In the genomic region with DNA sequence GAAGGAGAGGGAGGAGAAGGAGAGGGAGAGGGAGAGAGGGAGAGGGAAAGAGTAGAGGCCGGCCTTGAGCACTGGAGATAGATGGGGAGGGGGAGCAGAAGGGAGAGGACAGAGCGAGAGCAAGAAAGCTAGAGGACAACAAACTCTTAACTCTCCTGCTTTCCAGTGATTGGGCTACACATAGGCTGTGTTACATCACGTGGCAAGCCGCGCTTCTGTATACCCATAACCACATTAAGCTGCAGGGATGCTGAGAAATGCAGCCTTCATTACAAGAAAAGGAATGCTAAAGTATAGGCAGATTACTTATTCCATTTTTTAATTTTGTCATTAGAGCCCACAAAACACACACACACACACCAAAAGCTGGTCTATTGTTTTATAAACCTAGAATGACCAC, we compare ENCODE assay signal across 26 mouse cellular contexts. TPM values are rescaled to one million over a fixed set of nuclear protein-coding genes. Genes with fewer than 3 reads are reported as not detected.
DNase-seq lines count a peak whose midpoint lies in the region; ATAC-seq and TF ChIP-seq lines count a peak whose summit lies in the region.
"Had no signal": no experiment of that assay in that cellular context is flagged by ENCODE, and none has a peak within 500 bp of the region (broad histone marks: within the 10 kb centered on the region; RNA-seq: fewer than 3 reads in every experiment).

No protein-coding gene starts in this region.

- H3K36me3 ChIP-seq in heart, embryonic 11.5 days (ENCODE audit: control insufficient read depth, insufficient read depth, low read length), result no peaks in the 10 kb centered on the region
- no peaks in the 10 kb centered on the region for H3K36me3 ChIP-seq in testis, adult 2 months (ENCODE audit: control insufficient read depth, insufficient read depth, low read length)
- H3K36me3 ChIP-seq: embryonic facial prominence, embryonic 13.5 days; embryonic facial prominence, embryonic 15.5 days; forebrain, embryonic 15.5 days had no signal

- no peak overlapping the region for H3K27ac ChIP-seq in heart, embryonic 11.5 days (ENCODE audit: low read depth, low read length)
- H3K27ac ChIP-seq in testis, adult 2 months (ENCODE audit: control insufficient read depth, insufficient read depth, low read depth, low read length), result no peak overlapping the region
- H3K27ac ChIP-seq: embryonic facial prominence, embryonic 13.5 days; embryonic facial prominence, embryonic 15.5 days; forebrain, embryonic 13.5 days; forebrain, embryonic 15.5 days had no signal

- H3K9me3 ChIP-seq in heart, embryonic 11.5 days (replicated peaks; ENCODE audit: control insufficient read depth, low read length), result no peaks in the 10 kb centered on the region
- H3K9me3 ChIP-seq: embryonic facial prominence, embryonic 13.5 days; embryonic facial prominence, embryonic 15.5 days; forebrain, embryonic 13.5 days; forebrain, embryonic 15.5 days had no signal

- TF ChIP-seq CTCF in testis, adult 2 months (IDR thresholded peaks at IDR 0.05; ENCODE audit: control insufficient read depth, insufficient read depth, insufficient replicate concordance, low read depth, low read length), result no peak

- H3K27me3 ChIP-seq in heart, embryonic 11.5 days (ENCODE audit: control insufficient read depth, insufficient read depth, low read length), result no peaks in the 10 kb centered on the region
- H3K27me3 ChIP-seq in testis, adult 2 months (ENCODE audit: control insufficient read depth, insufficient read depth, low read length), result no peaks in the 10 kb centered on the region
- H3K27me3 ChIP-seq: embryonic facial prominence, embryonic 15.5 days; forebrain, embryonic 13.5 days; forebrain, embryonic 15.5 days; Patski had no signal

- no peaks in the 10 kb centered on the region for H3K4me1 ChIP-seq in heart, embryonic 11.5 days (ENCODE audit: control insufficient read depth, insufficient read depth, low read length)
- peaks cover 2% of the 10 kb centered on the region; the same call in 1 of the 2 replicates for H3K4me1 ChIP-seq in testis, adult 2 months (ENCODE audit: control insufficient read depth, insufficient read depth, low read length)
- H3K4me1 ChIP-seq: embryonic facial prominence, embryonic 13.5 days; embryonic facial prominence, embryonic 15.5 days; forebrain, embryonic 13.5 days; forebrain, embryonic 15.5 days had no signal

- peak; percentile 50 for DNase-seq in heart, adult 11 months
- no peak for DNase-seq in testis, postnatal 14 days (ENCODE audit: low spot score)
- DNase-seq in cerebellum, adult 11 months, result no peak
- no peak for DNase-seq in layer of hippocampus, adult 8-10 months (ENCODE audit: low spot score in 2 of 2)
- DNase-seq: adrenal gland, adult 8-10 months; adrenal gland, postnatal 14 days; adrenal gland, postnatal 36 days; B cell, adult 2 months; cerebellum, adult 18-20 months; cerebellum, adult 8-10 months; cerebellum, adult 9-11 months; cerebellum, postnatal 14 days; cerebellum, postnatal 36 days; embryo, embryonic 11 days; forebrain, postnatal 0 days had no signal

- no peak overlapping the region for H3K9ac ChIP-seq in heart, embryonic 11.5 days (ENCODE audit: low read depth, low read length)
- H3K9ac ChIP-seq: embryonic facial prominence, embryonic 13.5 days; embryonic facial prominence, embryonic 15.5 days; forebrain, embryonic 13.5 days; forebrain, embryonic 15.5 days; forebrain, postnatal 0 days had no signal

- no peak for ATAC-seq in heart, embryonic 11.5 days (replicated peaks; ENCODE audit: insufficient number of reproducible peaks, low FRiP score, low TSS enrichment)
- ATAC-seq in granulocyte monocyte progenitor cell, adult 5-6 weeks (replicated peaks; ENCODE audit: poor library complexity, severe bottlenecking), result peak; percentile 38; the same call in 1 of the 2 replicates
- ATAC-seq: activated CD4-positive, CD25-positive, alpha-beta regulatory T cell, adult 4 months; CD4-positive, CD25-positive, alpha-beta regulatory T cell, adult 4 months; forebrain, embryonic 13.5 days; forebrain, embryonic 15.5 days; forebrain, postnatal 0 days; Patski had no signal

- H3K4me3 ChIP-seq in heart, embryonic 11.5 days (ENCODE audit: low read depth, low read length), result no peak overlapping the region
- H3K4me3 ChIP-seq in testis, adult 2 months (ENCODE audit: control insufficient read depth, low read depth, low read length), result peak overlapping the region; percentile 76
- H3K4me3 ChIP-seq: embryonic facial prominence, embryonic 13.5 days; embryonic facial prominence, embryonic 15.5 days; erythroblast, embryonic 14.5 days; forebrain, embryonic 13.5 days; forebrain, embryonic 15.5 days had no signal

- 78% methylated on average over 5 of the region's 5 CpGs for WGBS in heart, embryonic 11.5 days (ENCODE audit: insufficient replicate concordance)

- no peak overlapping the region for H3K4me2 ChIP-seq in heart, embryonic 11.5 days
- H3K4me2 ChIP-seq: embryonic facial prominence, embryonic 13.5 days; embryonic facial prominence, embryonic 15.5 days; forebrain, embryonic 13.5 days; forebrain, embryonic 15.5 days had no signal

- no peak for TF ChIP-seq POLR2A in testis, adult 2 months (IDR thresholded peaks at IDR 0.05; ENCODE audit: control insufficient read depth, low read depth, low read length)

RNA-seq across cellular contexts. Expression of a gene that starts 23.6 kb away (rescaled TPM):
- polyA plus RNA-seq in heart, embryonic 11.5 days (2014; fragmentation: Nextera tagmentation; extraction: Ambion mirVana), result 125 and 131 TPM in 2 replicates
- 14.8 and 16.5 TPM in 2 replicates for polyA plus RNA-seq in testis, adult 2 months (2012; rRNA removed)
- 50.5 and 62.7 TPM in 2 replicates for total RNA-seq in granulocyte monocyte progenitor cell, adult 5-6 weeks (2014; fragmentation: Nextera tagmentation)
- total RNA-seq in granulocyte monocyte progenitor cell, adult 5-6 weeks (2017), result 39.7 and 40.2 TPM in 2 replicates
- total RNA-seq in layer of hippocampus, adult 8-10 months (2022), result 100 to 1,000 TPM in 2 of 4 experiments, 10 to 100 TPM in 2; 91.5 to 107 (median 98.4) TPM
